Mouse (Mus musculus) left cerebral cortex, adult 18-20 months (tissue): ENCODE measurements around the gene Cdk8. TPM values are rescaled to one million over a fixed set of nuclear protein-coding genes. Genes with fewer than 3 reads are reported as not detected.

ENCODE experiments used
- DNase-seq, 2 experiments: peaks; one replicate each; pipeline ENCODE4 v3.0.0; 2021 to 2022; ENCODE audit warnings: low spot score in 2 of 2, mixed read lengths in 1 of 2
- total RNA-seq, 2 experiments: library from RNA; stranded (reverse); gene quantifications; 2 replicates each; pipeline ENCODE4 v1.2.3; 2021

Gene Cdk8
- total RNA-seq, 2 experiments from 2014 or later = 43.2 to 44.0 TPM

GRCm38 (mm10) chr5:146277513-146277912, 46.5 kb downstream of the Cdk8 start:
- DNase-seq = no peak

- no peak for DNase-seq
Measured at GRCm38 (mm10) chr5:146280012-146280411, 49.0 kb downstream of the Cdk8 start.

GRCm38 (mm10) chr5:146281241-146281818, 50.3 kb downstream of the Cdk8 start:
- no peak for DNase-seq

- DNase-seq = no peak
Measured at GRCm38 (mm10) chr5:146281884-146282579, 51.0 kb downstream of the Cdk8 start.

GRCm38 (mm10) chr5:146283899-146284298, 52.9 kb downstream of the Cdk8 start:
- DNase-seq = no peak

- DNase-seq = no peak
Measured at GRCm38 (mm10) chr5:146287416-146287815, 56.4 kb downstream of the Cdk8 start.

GRCm38 (mm10) chr5:146288048-146288501, 57.0 kb downstream of the Cdk8 start:
- peak; percentile 41 to 44 for DNase-seq

- no peak for DNase-seq
Measured at GRCm38 (mm10) chr5:146289921-146290320, 58.9 kb downstream of the Cdk8 start.

GRCm38 (mm10) chr5:146290446-146290845, 59.4 kb downstream of the Cdk8 start:
- no peak for DNase-seq

GRCm38 (mm10) chr5:146291560-146291959, 60.5 kb downstream of the Cdk8 start:
- DNase-seq = no peak

- DNase-seq = no peak
Measured at GRCm38 (mm10) chr5:146292896-146293680, 62.1 kb downstream of the Cdk8 start.

- no peak for DNase-seq
Measured at GRCm38 (mm10) chr5:146293919-146294700, 63.1 kb downstream of the Cdk8 start.

GRCm38 (mm10) chr5:146294834-146295233, 63.8 kb downstream of the Cdk8 start:
- DNase-seq = no peak

- no peak for DNase-seq
Measured at GRCm38 (mm10) chr5:146298807-146299519, 67.9 kb downstream of the Cdk8 start.

GRCm38 (mm10) chr5:146299520-146299870, 68.5 kb downstream of the Cdk8 start:
- DNase-seq = peak in 1 of 2 experiments; percentile 24

- DNase-seq = peak; percentile 49 to 59
Measured at GRCm38 (mm10) chr5:146303470-146303869, 72.4 kb downstream of the Cdk8 start.

- no peak for DNase-seq
Measured at GRCm38 (mm10) chr5:146307046-146307743, 76.2 kb downstream of the Cdk8 start.

- no peak for DNase-seq
Measured at GRCm38 (mm10) chr5:146307744-146308096, 76.7 kb downstream of the Cdk8 start.

GRCm38 (mm10) chr5:146314538-146314937, 83.5 kb downstream of the Cdk8 start:
- DNase-seq = no peak

GRCm38 (mm10) chr5:146315268-146315921, 84.4 kb downstream of the Cdk8 start:
- no peak for DNase-seq
